Mouse (Mus musculus) thymus, postnatal 4 days (tissue): ENCODE measurements around the gene Spcs3.
"Not testable (repeated sequence)": the region's sequence is repeated elsewhere in the genome, so short reads cannot be mapped to it uniquely, and the experiment has no call there.

Source experiments
- DNase-seq: peaks from one replicate; pipeline ENCODE4 v3.0.0; 2021

Spcs3 gene

GRCm38 (mm10) chr8:54529382-54530296, at the start of gene Spcs3, which contains the start of gene Asb5:
Spcs3 (minus strand) TSS chr8:54529998.
Asb5 (plus strand) TSS chr8:54529580.
- DNase-seq = peak; percentile 99

DNA sequence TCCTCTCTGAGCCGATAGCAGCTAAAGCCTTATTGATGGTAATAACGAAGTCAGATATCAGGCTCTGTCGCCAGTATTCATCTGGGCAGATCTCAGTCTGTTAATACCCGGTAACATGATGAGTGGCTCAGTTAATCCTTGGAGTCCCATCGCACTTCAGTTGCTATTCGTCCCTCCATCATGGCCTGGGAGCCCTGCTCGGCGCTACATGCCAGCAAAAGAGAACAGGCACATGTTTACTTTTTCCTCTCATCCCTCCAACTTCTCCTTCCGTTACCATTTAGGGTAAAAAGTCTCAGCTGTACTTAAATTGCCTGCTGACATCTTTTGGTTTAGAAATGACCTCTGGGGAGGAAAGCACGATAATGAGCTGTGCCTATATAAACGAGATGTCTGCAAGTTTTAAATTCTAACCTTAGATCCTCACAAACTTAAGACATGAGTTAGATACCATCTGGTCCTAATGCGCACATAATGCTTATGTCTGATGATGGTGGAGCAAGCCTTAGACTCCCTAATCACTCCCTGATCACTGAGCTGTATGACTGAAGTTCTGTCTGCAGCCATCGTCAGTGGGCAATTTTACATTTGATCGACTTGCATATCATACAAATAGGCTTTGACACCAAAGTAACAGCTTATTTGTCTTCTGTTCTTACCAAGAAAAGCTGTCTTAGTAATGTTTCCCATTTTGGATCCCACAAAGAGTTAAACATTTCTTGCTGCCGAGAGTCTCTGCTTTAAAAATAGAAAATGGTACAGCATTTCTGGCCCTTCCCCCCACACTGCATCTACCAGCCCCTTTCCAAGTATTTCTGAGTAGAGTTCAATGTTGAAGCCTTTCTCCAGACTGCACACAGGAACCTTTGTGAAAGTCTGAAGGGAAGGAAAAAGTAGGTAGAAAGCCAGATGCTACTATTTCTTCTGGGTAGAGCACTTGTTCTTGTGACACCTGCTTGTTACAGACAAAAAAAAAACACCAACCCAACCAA, 41.1 kb upstream of the Spcs3 start:
- no peak for DNase-seq

- no peak for DNase-seq
These were observed 37.4 kb upstream of the Spcs3 start for GRCm38 (mm10) chr8:54567168-54567567.

DNA sequence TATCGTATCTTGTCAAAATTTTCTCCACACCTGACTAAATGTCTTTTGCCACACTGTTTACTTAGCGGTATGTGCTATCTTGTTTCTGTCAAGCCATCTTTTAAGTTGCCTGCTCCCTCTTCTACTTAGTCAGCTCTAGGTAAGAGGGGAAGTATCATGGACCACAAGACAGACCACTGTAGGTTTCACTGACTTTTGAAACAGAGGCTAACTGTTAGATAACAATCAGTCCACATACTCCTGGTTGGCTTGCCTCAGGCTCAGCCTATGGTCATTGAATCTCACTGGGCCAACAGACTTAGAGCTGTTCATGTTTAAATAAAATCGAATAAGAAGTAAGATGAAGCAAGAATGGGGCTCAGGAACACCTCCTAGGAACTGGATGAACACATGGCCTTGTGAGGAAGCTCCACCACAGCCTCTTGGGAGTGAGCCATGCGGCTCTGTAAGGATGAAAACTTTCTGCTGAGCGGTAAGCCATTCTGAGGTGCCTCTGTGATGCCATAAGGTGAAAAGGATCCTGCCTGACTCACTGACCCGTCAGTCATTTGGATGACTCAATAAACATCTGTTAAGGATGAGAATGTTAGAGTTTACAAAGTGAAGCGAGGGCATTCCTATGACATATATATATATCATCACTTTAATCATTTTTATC, 35.9 kb upstream of the Spcs3 start:
- no peak for DNase-seq

DNA sequence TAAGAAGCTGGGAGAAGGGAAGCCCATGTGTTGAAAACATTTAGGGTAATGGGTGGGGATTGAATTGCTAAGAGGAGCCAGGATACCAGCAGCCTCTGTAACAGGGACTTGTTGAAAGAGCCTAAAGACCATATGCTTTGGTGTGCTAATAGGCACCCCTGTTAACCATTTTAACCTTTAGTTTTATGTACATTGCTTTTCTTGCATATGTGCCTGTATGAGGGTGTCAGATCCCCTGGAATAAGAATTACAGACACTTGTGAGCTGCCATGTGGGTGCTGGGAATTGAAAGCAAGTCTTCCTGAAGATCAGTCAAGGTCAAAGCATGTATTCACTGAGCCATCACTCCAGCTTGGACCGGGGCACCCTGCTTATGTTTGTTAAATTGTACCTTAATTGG, 35.4 kb upstream of the Spcs3 start:
- DNase-seq = no peak

- DNase-seq = no peak
These were observed 32.3 kb upstream of the Spcs3 start for GRCm38 (mm10) chr8:54562137-54562536.

GRCm38 (mm10) chr8:54554921-54555320, 25.1 kb upstream of the Spcs3 start:
- no peak for DNase-seq

GRCm38 (mm10) chr8:54550026-54550574, 20.3 kb upstream of the Spcs3 start:
- no peak for DNase-seq

DNA sequence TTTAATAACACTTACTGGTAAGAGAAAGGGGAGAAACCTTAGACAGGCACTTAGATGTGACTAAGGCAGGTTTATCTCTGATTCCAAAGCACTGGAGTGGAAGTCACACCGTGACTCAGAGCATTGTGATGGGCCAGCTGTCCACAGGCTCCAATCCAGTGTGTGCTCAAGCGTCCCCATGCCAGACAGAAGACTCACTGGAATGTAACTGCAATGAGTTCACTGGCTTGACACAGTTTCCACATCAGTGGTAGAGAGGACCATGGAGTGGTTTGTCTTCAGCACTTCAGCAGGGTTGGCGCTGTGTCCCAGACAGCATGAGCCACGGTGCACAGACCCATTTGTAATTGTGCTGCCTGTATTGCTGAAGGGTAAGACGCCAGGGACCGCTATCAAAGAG, 18.6 kb upstream of the Spcs3 start:
- DNase-seq = no peak

DNA sequence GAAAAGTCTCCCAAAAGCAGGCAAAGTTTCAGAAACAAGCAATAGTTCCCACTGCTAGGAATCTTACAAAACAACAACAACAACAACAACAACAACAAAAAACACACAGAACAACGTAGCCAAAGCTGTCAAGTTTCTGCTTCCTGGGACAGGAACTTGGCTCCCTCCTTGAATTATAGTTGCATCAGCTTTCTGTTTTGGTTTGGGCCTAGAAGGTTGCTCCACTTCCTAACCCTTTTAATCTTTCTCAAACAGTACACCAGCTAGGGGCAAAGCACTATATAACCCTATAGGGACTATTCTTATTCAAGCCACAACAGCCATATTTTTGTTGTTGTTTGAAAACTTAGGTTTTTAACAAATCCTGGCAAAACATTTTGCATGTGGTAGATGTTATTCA, 11.5 kb upstream of the Spcs3 start:
- DNase-seq = no peak

GRCm38 (mm10) chr8:54537285-54537684, 7.5 kb upstream of the Spcs3 start:
- DNase-seq = no peak

DNA sequence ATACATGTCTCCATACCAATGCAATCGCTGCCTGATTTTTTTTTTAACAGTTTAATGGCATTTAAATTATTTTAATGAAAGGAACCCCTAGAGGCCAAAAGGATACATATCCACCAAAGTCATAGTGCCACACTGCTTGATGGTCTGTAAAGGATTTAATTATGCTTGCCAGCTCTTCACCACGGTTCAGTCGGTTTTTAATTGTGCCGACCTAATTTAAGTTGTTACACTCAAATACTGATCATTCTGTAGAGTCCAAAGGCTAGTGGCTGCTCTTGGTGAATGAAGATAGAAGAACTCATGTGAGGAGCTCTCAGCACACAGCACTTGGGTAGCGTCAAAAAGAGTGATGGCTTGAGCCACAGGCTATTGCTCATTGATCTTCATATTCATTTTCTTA, 5.4 kb upstream of the Spcs3 start:
- DNase-seq = no peak

DNA sequence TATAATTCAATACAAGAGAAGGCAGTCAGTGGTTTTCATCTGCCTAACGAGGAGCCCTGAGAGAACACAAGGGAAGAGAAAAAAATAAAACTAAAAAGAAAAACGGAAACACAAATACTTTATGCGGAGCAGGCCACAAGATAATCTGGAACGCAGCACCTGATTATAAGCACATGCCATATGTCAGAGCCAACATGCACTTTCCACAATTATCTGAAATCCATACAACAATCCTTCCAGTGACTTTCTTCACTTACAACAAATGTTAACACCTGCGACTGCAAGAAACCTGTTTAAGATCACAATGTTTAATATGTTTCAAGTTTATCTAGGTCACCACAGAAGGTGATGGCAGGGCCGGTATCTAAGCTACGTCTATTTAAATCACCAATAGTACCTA, 1.2 kb downstream of the Spcs3 start:
- DNase-seq = no peak

- DNase-seq = no peak
These were observed 3.1 kb downstream of the Spcs3 start for GRCm38 (mm10) chr8:54526700-54527099.

- no peak for DNase-seq
These were observed 4.2 kb downstream of the Spcs3 start for GRCm38 (mm10) chr8:54525606-54526005.

- DNase-seq = no peak
These were observed 9.3 kb downstream of the Spcs3 start for GRCm38 (mm10) chr8:54520516-54520915.

DNA sequence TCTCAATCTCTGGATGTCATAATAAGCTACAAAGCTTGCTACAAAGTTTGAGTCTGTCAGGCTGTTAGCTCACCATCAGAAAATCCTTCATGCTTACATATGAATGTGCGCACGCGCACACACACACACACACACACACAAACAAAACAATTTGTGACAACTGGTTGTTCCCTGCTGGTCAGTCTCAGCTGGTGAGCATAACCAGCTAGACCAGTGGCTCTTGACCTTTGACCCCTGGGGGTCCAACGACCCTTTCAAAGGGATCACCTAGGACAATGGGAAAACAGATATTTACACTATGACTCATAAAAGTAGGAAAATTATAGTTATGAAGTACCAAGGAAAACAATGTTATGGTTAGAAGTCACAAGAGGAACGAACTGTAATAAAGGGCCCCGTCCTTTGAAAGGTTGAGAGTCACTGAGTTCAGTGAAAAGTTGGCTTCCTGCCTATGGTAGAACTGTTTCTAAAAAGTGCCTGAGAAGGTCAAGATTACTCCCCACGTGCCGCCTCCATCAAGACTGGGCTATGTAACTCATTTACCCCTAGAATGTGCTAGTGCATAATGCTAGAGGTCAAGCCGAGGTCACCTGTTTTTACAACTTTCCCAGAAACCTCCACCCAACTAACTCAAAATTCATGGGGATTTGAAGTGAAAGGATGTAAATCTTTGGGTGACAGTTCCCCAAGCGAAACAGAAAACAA, 10.9 kb downstream of the Spcs3 start:
- DNase-seq = no peak

GRCm38 (mm10) chr8:54512200-54512599, 17.6 kb downstream of the Spcs3 start:
- DNase-seq = not testable (repeated sequence)

DNA sequence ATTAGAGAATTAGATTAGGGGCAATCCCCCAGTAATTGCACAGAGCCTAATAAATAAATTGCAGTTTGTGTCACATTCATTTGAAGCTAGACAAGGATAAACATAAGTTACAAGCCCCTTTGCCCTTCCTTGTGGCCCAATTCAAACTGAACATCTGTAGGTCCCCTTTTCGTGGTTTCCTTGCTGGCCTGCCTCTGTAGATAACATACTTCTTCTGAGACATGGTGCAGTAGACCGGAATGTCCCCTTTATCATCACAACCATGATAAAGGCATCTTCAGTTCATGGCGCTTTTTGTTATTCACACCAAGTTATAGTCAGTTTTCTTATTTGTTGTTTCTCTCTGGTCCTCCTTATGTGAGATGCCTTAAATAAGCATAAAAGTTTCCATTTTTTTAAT, 18.0 kb downstream of the Spcs3 start:
- no peak for DNase-seq

GRCm38 (mm10) chr8:54509221-54509721, 20.5 kb downstream of the Spcs3 start:
- no peak for DNase-seq

DNA sequence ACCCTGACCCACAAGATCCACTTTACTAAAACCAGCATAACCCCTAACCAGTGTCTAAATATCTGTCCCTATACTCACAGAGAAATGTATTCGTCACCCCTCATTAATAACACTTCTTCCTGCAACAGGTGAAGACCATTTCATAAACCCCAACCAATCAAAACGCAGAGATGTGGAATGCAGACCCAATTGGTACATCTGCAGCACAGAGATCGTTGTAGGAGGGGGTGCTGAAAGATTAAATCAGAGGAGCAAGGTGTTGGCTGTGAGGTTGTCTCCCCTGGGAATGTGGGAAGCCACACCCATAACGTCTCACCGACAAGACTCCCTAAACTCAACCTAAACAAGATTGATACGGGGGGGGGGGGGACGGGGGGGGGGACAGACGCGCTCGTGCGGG, 21.0 kb downstream of the Spcs3 start:
- no peak for DNase-seq

GRCm38 (mm10) chr8:54508096-54508456, 21.7 kb downstream of the Spcs3 start:
- no peak for DNase-seq
